9 mouse cellular contexts compared by ENCODE assay signal in genomic region chr11:101140164-101140819, GRCm38 (mm10). TPM values are rescaled to one million over a fixed set of nuclear protein-coding genes. Genes with fewer than 3 reads are reported as not detected.
DNase-seq lines count a peak whose midpoint lies in the region; ATAC-seq and TF ChIP-seq lines count a peak whose summit lies in the region.
"Had no signal": no experiment of that assay in that cellular context is flagged by ENCODE, and none has a peak within 500 bp of the region (broad histone marks: within the 10 kb centered on the region; RNA-seq: fewer than 3 reads in every experiment).

No protein-coding gene starts in this region.

- 0 out of 2 replicates have a peak, but pooled peaks have one; percentile 2 for TF ChIP-seq CTCF in forebrain, postnatal 0 days (IDR thresholded peaks at IDR 0.05; ENCODE audit: low read depth)

- no peaks in the 10 kb centered on the region for H3K9me3 ChIP-seq in megakaryocyte, embryonic 14.5 days
- H3K9me3 ChIP-seq in forebrain, postnatal 0 days (ENCODE audit: low read length): no peaks in the 10 kb centered on the region
- H3K9me3 ChIP-seq in limb, embryonic 10.5 days (replicated peaks): no peaks in the 10 kb centered on the region
- no peaks in the 10 kb centered on the region for H3K9me3 ChIP-seq in midbrain, embryonic 16.5 days (replicated peaks; ENCODE audit: control insufficient read depth, low read length, poor library complexity, severe bottlenecking)

- 24% methylated on average over 27 of the region's 27 CpGs for WGBS in forebrain, postnatal 0 days
- 59% methylated on average over 27 of the region's 27 CpGs for WGBS in limb, embryonic 10.5 days
- WGBS in midbrain, embryonic 16.5 days: 46% methylated on average over 27 of the region's 27 CpGs

- H3K9ac ChIP-seq in forebrain, postnatal 0 days: peak overlapping the region; percentile 51
- H3K9ac ChIP-seq in midbrain, embryonic 16.5 days (ENCODE audit: low read depth, low read length): peak overlapping the region; percentile 60

- DNase-seq in forebrain, postnatal 0 days: peak; percentile 71
- DNase-seq in limb, embryonic 10.5 days (ENCODE audit: low spot score): peak; percentile 50
- DNase-seq in thymus, postnatal 25 days: no peak
- DNase-seq in layer of hippocampus, postnatal 25 days (ENCODE audit: extremely low spot score in 1 of 2, low spot score in 1 of 2): no peak
- DNase-seq in gastrocnemius, postnatal 10 days: no peak

- H3K27me3 ChIP-seq in megakaryocyte, embryonic 14.5 days (replicated peaks): peaks cover 46% of the 10 kb centered on the region
- H3K27me3 ChIP-seq in forebrain, postnatal 0 days (ENCODE audit: insufficient read depth, low read length): no peaks in the 10 kb centered on the region
- H3K27me3 ChIP-seq in limb, embryonic 10.5 days (ENCODE audit: low read depth, poor library complexity, severe bottlenecking): peaks cover 28% of the 10 kb centered on the region
- H3K27me3 ChIP-seq in midbrain, embryonic 16.5 days (ENCODE audit: control insufficient read depth, insufficient read depth, low read depth, low read length): no peaks in the 10 kb centered on the region

- H3K27ac ChIP-seq in forebrain, postnatal 0 days (ENCODE audit: low read depth, low read length): 0 out of 2 replicates have a peak overlapping the region, but pooled peaks have one; percentile 45
- H3K27ac ChIP-seq in limb, embryonic 10.5 days: peak overlapping the region; percentile 61; the same call in 1 of the 2 replicates
- peak overlapping the region; percentile 31 for H3K27ac ChIP-seq in midbrain, embryonic 16.5 days (ENCODE audit: low read length)
- H3K27ac ChIP-seq: macrophage had no signal

- H3K4me1 ChIP-seq in megakaryocyte, embryonic 14.5 days: peaks cover 20% of the 10 kb centered on the region
- no peaks in the 10 kb centered on the region for H3K4me1 ChIP-seq in forebrain, postnatal 0 days (ENCODE audit: insufficient read depth)
- peaks cover 22% of the 10 kb centered on the region for H3K4me1 ChIP-seq in limb, embryonic 10.5 days
- H3K4me1 ChIP-seq in midbrain, embryonic 16.5 days (ENCODE audit: control insufficient read depth, insufficient read depth, low read length): peaks cover 6% of the 10 kb centered on the region

- no peaks in the 10 kb centered on the region for H3K36me3 ChIP-seq in megakaryocyte, embryonic 14.5 days (replicated peaks; ENCODE audit: low read length)
- no peaks in the 10 kb centered on the region for H3K36me3 ChIP-seq in forebrain, postnatal 0 days (ENCODE audit: insufficient read depth)
- no peaks in the 10 kb centered on the region for H3K36me3 ChIP-seq in limb, embryonic 10.5 days
- H3K36me3 ChIP-seq in midbrain, embryonic 16.5 days (ENCODE audit: control insufficient read depth, insufficient read depth, low read length): no peaks in the 10 kb centered on the region

- H3K4me2 ChIP-seq in forebrain, postnatal 0 days (ENCODE audit: low read depth): peak overlapping the region; percentile 59
- H3K4me2 ChIP-seq in midbrain, embryonic 16.5 days (ENCODE audit: low read length): peak overlapping the region; percentile 47

- H3K4me3 ChIP-seq in megakaryocyte, embryonic 14.5 days (replicated peaks): peak overlapping the region; percentile 28
- peak overlapping the region; percentile 35 for H3K4me3 ChIP-seq in forebrain, postnatal 0 days (ENCODE audit: low read depth, low read length)
- H3K4me3 ChIP-seq in limb, embryonic 10.5 days: peak overlapping the region; percentile 38
- peak overlapping the region; percentile 26 for H3K4me3 ChIP-seq in midbrain, embryonic 16.5 days (ENCODE audit: low read depth, low read length)

- no peak for ATAC-seq in megakaryocyte, adult 5-6 weeks (ENCODE audit: poor library complexity, severe bottlenecking)
- no peak; the same call in 1 of the 2 replicates for ATAC-seq in forebrain, postnatal 0 days
- no peak for ATAC-seq in midbrain, embryonic 16.5 days

RNA-seq across cellular contexts. Expression of gene Tubg2, which starts 15.4 kb away (rescaled TPM):
- polyA plus RNA-seq in megakaryocyte, embryonic 14.5 days (2012; ENCODE audit: insufficient read depth, low replicate concordance): not detected in 2 replicates
- not detected in 2 replicates for total RNA-seq in megakaryocyte, adult 5-6 weeks (2015)
- not detected in 2 replicates for total RNA-seq in megakaryocyte, adult 5-6 weeks (2017)
- 23.2 and 28.6 TPM in 2 replicates for total RNA-seq in forebrain, postnatal 0 days (2014; rRNA removed)
- polyA plus RNA-seq in forebrain, postnatal 0 days (2015; fragmentation: Nextera tagmentation; extraction: Ambion mirVana): 59.9 and 69.7 TPM in 2 replicates
- polyA plus RNA-seq in limb, embryonic 10.5 days (2016; fragmentation: Nextera tagmentation; extraction: Ambion mirVana): 2.5 and 3.0 TPM in 2 replicates
- polyA plus RNA-seq in midbrain, embryonic 16.5 days (2015; fragmentation: Nextera tagmentation; extraction: Ambion mirVana): 62.9 and 71.4 TPM in 2 replicates
- 10 to 100 TPM; 44.9 to 47.8 TPM for total RNA-seq in layer of hippocampus, postnatal 25 days (2021)
- total RNA-seq in gastrocnemius, postnatal 10 days (2021): 1 to 10 TPM; 5.5 to 6.3 TPM

RNA-seq across cellular contexts. Expression of gene Tubg1, which starts 20.6 kb away (rescaled TPM):
- 63.2 and 80.7 TPM in 2 replicates for polyA plus RNA-seq in megakaryocyte, embryonic 14.5 days (2012; ENCODE audit: insufficient read depth, low replicate concordance)
- total RNA-seq in megakaryocyte, adult 5-6 weeks (2015): 14.5 and 15.2 TPM in 2 replicates
- total RNA-seq in megakaryocyte, adult 5-6 weeks (2017): 32.2 and 34.4 TPM in 2 replicates
- 35.6 and 43.1 TPM in 2 replicates for total RNA-seq in forebrain, postnatal 0 days (2014; rRNA removed)
- 64.8 and 66.6 TPM in 2 replicates for polyA plus RNA-seq in forebrain, postnatal 0 days (2015; fragmentation: Nextera tagmentation; extraction: Ambion mirVana)
- polyA plus RNA-seq in limb, embryonic 10.5 days (2016; fragmentation: Nextera tagmentation; extraction: Ambion mirVana): 145 and 158 TPM in 2 replicates
- 72.6 and 75.0 TPM in 2 replicates for polyA plus RNA-seq in midbrain, embryonic 16.5 days (2015; fragmentation: Nextera tagmentation; extraction: Ambion mirVana)
- total RNA-seq in layer of hippocampus, postnatal 25 days (2021): 10 to 100 TPM; 44.4 to 52.3 TPM
- 10 to 100 TPM; 37.4 to 39.0 TPM for total RNA-seq in gastrocnemius, postnatal 10 days (2021)

RNA-seq across cellular contexts. Expression of gene Retreg3, which starts 20.6 kb away (rescaled TPM):
- polyA plus RNA-seq in megakaryocyte, embryonic 14.5 days (2012; ENCODE audit: insufficient read depth, low replicate concordance): 1.6 and 6.2 TPM in 2 replicates
- total RNA-seq in megakaryocyte, adult 5-6 weeks (2015): 15.9 and 17.2 TPM in 2 replicates
- total RNA-seq in megakaryocyte, adult 5-6 weeks (2017): 48.1 and 53.1 TPM in 2 replicates
- total RNA-seq in forebrain, postnatal 0 days (2014; rRNA removed): 53.3 and 59.0 TPM in 2 replicates
- polyA plus RNA-seq in forebrain, postnatal 0 days (2015; fragmentation: Nextera tagmentation; extraction: Ambion mirVana): 21.0 and 23.2 TPM in 2 replicates
- polyA plus RNA-seq in limb, embryonic 10.5 days (2016; fragmentation: Nextera tagmentation; extraction: Ambion mirVana): 17.8 and 17.9 TPM in 2 replicates
- polyA plus RNA-seq in midbrain, embryonic 16.5 days (2015; fragmentation: Nextera tagmentation; extraction: Ambion mirVana): 24.4 and 25.4 TPM in 2 replicates
- total RNA-seq in layer of hippocampus, postnatal 25 days (2021): 10 to 100 TPM; 57.3 to 62.6 TPM
- 10 to 100 TPM; 37.3 to 37.5 TPM for total RNA-seq in gastrocnemius, postnatal 10 days (2021)

RNA-seq across cellular contexts. Expression of gene Cntnap1, which starts 30.0 kb away (rescaled TPM):
- polyA plus RNA-seq in megakaryocyte, embryonic 14.5 days (2012; ENCODE audit: insufficient read depth, low replicate concordance): 0.72 and 0.89 TPM in 2 replicates
- total RNA-seq in megakaryocyte, adult 5-6 weeks (2015): not detected in 2 replicates
- total RNA-seq in megakaryocyte, adult 5-6 weeks (2017): 0.07 TPM in 1 of 2 replicates, not detected in the other
- total RNA-seq in forebrain, postnatal 0 days (2014; rRNA removed): 3.0 and 3.5 TPM in 2 replicates
- polyA plus RNA-seq in forebrain, postnatal 0 days (2015; fragmentation: Nextera tagmentation; extraction: Ambion mirVana): 0.35 and 1.1 TPM in 2 replicates
- polyA plus RNA-seq in limb, embryonic 10.5 days (2016; fragmentation: Nextera tagmentation; extraction: Ambion mirVana): 0.04 and 0.09 TPM in 2 replicates
- 4.2 and 4.7 TPM in 2 replicates for polyA plus RNA-seq in midbrain, embryonic 16.5 days (2015; fragmentation: Nextera tagmentation; extraction: Ambion mirVana)
- 100 to 1,000 TPM; 158 to 169 TPM for total RNA-seq in layer of hippocampus, postnatal 25 days (2021)
- total RNA-seq in gastrocnemius, postnatal 10 days (2021): 1 to 10 TPM; 4.2 to 4.3 TPM

RNA-seq across cellular contexts. Expression of gene Plekhh3, which starts 30.9 kb away (rescaled TPM):
- polyA plus RNA-seq in megakaryocyte, embryonic 14.5 days (2012; ENCODE audit: insufficient read depth, low replicate concordance): 2.3 and 6.6 TPM in 2 replicates
- 0.96 and 1.6 TPM in 2 replicates for total RNA-seq in megakaryocyte, adult 5-6 weeks (2015)
- total RNA-seq in megakaryocyte, adult 5-6 weeks (2017): 1.8 and 3.8 TPM in 2 replicates
- 9.2 and 10.2 TPM in 2 replicates for total RNA-seq in forebrain, postnatal 0 days (2014; rRNA removed)
- polyA plus RNA-seq in forebrain, postnatal 0 days (2015; fragmentation: Nextera tagmentation; extraction: Ambion mirVana): 4.9 and 5.3 TPM in 2 replicates
- 1.9 and 3.0 TPM in 2 replicates for polyA plus RNA-seq in limb, embryonic 10.5 days (2016; fragmentation: Nextera tagmentation; extraction: Ambion mirVana)
- polyA plus RNA-seq in midbrain, embryonic 16.5 days (2015; fragmentation: Nextera tagmentation; extraction: Ambion mirVana): 6.5 and 7.6 TPM in 2 replicates
- total RNA-seq in layer of hippocampus, postnatal 25 days (2021): 10 to 100 TPM; 13.2 to 14.3 TPM
- total RNA-seq in gastrocnemius, postnatal 10 days (2021): 10 to 100 TPM; 33.2 to 36.7 TPM

Comparison
In these comparisons a context has a peak if more than half of its experiments do, and no peak if none do; other contexts are left out.
1. DNase-seq: peak in forebrain, postnatal 0 days (single experiment) and limb, embryonic 10.5 days (single experiment); none in thymus, postnatal 25 days (single experiment), layer of hippocampus, postnatal 25 days (0 of 2) and gastrocnemius, postnatal 10 days (single experiment).
2. RNA of gene Tubg2, which starts 15.4 kb away (total RNA-seq): 44.9 to 47.8 TPM in layer of hippocampus, postnatal 25 days, 23.2 to 28.6 TPM in forebrain, postnatal 0 days and 5.5 to 6.3 TPM in gastrocnemius, postnatal 10 days; not detected in megakaryocyte, adult 5-6 weeks; every median in the first group is over 4 times any median in the second.
3. Peak in every context shown above with its lines, with median percentiles within 50 percentile points of each other: H3K4me3 ChIP-seq and H3K27ac ChIP-seq.